Mouse (Mus musculus): ENCODE results near the gene Lat2. TPM values are rescaled to one million over a fixed set of nuclear protein-coding genes. Genes with fewer than 3 reads are reported as not detected.

The Lat2 gene
- polyA plus RNA-seq, 1 experiment, result 5.6 TPM

DNA sequence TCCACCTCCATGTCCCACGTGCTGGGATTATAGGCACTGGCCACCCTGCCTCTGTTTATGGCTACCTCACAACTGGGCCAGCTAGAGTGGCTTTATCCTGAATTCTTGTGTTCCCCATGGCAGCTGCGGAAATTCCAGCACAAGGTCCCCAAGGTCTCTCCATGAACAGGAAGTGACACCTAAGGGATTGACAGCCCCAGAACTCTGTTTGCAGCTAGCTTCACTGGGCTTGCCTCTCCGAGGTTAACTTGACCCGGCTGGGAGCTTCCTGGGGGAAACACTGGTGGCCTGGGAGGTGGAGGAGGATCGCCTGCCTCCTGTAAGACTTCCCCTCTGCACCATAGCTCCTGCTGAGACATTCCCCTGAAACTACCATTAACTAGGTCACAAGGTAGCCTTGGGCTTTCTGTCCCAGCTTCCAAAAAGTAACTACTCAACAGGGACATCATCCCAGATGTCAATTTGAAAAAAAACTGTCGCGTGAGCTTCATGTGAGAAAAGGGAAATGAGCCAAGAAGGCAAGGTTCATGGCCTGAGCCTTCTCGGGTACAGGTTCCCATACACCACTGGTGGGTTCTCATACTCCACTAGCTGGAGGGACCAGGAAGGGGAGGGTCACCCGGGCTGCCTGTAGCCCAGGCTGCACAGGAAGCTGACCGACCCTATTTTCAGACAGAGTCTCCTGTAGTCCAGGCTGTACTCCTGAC is 42.2 kb downstream of the Lat2 start:
- no peak for DNase-seq (ENCODE audit: extremely low spot score in 1 of 2, low spot score in 1 of 2)

DNA sequence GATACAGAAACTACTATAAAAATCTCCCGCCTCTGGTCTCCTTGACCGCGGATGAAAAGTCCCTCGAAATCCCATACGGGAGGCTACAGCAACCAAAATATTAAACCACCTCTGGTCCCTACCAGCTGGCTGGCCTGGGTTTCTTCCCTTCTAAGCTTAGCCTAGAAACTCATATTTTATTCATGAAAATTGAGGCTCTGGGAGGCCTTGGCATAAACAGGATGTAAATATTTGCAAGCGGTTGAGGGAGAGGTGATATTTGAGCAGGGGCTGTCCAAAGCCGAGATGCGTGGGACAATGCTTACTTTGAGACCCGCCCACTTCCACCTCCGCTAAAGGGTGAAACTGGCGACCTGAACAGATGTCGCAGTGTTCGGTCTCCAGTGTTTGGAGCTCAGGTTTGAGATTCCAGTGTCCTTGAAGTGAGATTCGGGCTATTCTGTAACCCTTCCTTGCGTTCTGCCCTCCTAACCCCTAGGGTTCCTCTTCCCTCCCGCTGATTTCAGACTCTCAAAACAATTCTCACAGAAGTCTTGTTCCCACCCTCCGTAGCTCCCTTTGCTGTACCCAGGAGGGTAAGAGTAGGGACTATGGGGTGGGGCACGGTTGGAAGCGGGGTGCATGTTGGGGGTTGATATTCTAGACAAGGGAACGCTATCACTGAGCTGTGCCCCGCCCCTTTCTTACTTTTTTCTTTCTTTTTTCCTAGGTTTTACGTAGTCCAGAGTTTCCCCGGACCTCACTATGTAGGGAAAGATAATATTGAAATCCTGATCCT is 42.9 kb downstream of the Lat2 start:
- DNase-seq (ENCODE audit: extremely low spot score in 1 of 2, low spot score in 1 of 2), result peak in 1 of 2 experiments; percentile 72

DNA sequence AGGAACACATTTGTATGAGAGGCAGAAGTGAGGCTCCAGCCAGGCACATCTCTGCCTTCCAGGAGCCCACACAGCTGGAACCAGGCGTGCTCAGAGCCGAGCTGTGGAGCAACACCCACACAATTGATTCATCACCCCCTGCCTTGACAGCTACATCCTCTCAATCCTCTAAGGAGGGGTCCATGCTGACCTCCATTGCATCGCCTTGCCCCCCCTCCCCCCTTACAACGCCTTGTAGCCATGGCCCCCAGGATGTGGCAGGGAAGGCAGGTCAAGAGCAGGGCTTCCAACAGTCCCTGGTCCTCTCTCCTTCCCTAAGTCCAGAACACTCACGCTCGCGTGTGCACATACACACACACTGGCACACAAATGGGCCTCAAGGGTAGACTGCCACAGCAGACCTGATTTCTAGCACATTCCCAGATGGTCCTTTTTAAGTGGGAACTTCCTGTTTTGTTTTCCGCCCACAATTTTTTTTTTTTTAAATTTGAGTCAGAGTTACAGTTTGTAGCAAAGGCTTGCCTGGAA is 45.8 kb downstream of the Lat2 start:
- peak in 1 of 2 experiments; percentile 63 for DNase-seq (ENCODE audit: extremely low spot score in 1 of 2, low spot score in 1 of 2)

DNA sequence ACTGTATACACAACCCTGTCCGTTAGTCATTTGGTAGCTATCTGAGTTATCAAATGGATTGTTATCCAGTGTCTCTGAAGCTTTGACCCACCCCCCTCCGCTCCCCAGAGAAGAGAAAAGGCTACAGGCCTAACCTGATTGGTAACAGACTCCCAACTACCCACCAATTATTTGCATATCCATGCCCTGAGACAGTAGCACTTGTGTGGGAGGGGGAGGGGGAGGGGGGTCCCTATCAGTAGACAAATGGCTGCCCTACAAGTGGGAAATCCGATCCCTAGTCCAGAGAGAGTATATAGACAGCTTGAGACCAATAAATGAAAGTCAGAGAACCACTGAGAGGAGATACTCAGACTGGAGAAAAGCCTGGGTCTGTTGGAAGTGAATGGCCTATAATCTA is 46.8 kb downstream of the Lat2 start:
- DNase-seq (ENCODE audit: extremely low spot score in 1 of 2, low spot score in 1 of 2), result no peak

DNA sequence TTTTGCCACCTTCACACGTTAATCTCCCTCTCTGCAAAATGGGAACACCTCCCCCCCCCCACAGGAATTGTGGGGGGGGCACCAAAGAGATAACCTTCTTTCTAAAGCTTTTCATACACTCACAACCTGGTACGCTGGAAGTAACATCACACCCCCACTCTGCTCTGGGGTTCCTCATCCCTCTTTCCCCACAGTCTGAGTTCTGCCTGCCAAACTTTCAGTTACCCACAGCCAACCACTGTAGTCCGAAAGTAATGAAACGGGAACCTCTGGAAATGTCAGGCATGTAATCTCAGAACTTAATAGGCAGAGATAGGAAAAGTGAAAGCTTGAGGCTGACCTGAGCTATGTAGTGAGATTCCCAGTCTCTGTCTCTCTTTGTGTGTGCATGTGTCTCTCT is 47.4 kb downstream of the Lat2 start:
- DNase-seq (ENCODE audit: extremely low spot score in 1 of 2, low spot score in 1 of 2), result no peak

DNA sequence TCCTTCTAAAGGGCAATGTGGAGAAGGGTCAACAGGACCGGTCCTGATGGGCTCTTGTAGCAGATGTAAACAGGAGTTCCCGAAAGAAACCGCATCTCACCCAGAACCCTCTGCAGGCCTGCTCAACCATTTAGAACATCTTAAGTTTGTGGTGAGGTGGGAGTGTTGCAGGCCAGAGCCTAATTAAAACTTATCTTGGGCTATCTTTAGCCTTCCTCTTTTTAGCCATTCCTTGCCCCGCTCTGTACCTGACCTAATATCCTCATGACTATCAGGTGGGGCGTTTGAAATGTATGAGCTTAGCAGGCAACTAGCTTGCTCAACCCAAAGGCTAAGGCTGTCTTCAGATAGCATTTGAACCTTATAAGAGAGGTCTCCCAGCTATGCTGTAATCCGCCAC is 49.1 kb downstream of the Lat2 start:
- DNase-seq (ENCODE audit: extremely low spot score in 1 of 2, low spot score in 1 of 2), result no peak

DNA sequence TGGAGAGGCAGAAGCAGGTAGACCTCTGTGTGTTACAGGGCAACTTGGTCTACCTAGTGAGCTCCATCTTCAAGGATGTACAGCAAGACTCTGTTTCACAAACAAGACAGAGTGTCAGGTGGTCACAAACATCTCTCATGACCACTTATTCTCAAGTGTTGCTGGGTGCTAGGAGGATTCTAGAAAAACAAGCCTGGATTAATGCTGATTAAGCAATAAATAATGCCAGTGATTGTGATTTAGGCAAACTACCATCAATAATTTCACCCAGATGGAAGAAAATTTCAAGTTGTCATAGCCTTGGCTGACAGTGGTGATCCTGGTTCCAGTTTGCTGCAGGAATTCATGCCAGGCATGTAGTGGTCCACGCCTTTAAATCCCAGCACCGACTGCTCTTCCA is 50.6 kb downstream of the Lat2 start:
- DNase-seq (ENCODE audit: extremely low spot score in 1 of 2, low spot score in 1 of 2), result no peak

DNA sequence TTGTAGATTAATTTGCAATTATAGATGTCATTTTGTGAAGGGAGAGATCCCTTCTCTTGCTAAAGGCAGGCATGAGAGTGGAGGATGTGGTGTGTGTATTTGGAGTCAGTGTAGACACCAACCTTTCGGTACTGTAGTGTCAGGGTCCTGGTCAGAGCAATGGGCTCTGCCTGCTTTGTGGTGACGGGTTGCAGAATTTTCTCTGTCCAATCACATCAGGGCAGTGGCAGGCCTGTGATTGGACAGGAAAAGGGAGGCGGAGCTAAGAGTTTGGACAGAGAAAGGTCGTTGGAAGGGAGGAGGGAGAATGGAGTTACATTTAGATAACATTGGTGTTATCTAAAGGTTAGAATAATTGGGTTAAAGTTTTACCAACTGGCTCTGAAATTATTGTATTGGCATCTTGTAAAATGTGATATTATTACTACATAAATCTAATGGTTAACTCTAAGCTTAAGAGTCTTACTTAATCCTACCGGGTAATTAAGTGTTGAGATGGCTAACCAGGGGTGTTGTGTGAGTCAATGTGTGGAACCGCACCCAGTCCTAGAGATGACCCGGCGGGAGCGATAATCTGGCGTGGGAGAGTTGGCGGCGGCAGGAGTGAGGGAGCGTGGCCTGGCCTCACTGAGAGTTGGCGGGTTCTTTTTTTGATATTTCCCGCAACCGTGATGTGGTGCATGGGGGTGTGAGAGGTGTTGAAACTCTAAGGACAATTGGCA is 54.2 kb downstream of the Lat2 start:
- DNase-seq (ENCODE audit: extremely low spot score in 1 of 2, low spot score in 1 of 2), result no peak

DNA sequence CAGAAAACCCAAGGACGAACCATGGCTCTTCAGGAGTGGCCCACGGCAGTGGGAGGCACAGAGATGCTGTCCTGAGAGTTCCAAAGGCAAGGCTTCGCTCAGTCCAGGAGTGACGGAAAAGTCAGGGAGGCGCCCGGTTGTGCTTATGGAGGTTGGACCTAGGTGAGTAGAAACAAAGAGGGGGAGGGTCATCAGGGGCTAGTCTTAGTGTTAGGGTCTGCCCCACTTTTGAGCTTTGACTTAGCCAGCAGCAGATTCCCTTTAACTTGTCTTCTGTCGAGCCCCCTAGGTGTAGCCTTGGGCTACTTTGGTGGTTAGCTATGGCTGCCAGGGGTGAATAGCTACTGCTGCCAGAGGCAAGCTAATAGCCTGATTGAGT is 54.8 kb downstream of the Lat2 start, which contains the start of gene Syna:
Syna (minus strand) TSS at position 101 of the 379 bp plus-strand sequence.
- no peak for DNase-seq (ENCODE audit: extremely low spot score in 1 of 2, low spot score in 1 of 2)

DNA sequence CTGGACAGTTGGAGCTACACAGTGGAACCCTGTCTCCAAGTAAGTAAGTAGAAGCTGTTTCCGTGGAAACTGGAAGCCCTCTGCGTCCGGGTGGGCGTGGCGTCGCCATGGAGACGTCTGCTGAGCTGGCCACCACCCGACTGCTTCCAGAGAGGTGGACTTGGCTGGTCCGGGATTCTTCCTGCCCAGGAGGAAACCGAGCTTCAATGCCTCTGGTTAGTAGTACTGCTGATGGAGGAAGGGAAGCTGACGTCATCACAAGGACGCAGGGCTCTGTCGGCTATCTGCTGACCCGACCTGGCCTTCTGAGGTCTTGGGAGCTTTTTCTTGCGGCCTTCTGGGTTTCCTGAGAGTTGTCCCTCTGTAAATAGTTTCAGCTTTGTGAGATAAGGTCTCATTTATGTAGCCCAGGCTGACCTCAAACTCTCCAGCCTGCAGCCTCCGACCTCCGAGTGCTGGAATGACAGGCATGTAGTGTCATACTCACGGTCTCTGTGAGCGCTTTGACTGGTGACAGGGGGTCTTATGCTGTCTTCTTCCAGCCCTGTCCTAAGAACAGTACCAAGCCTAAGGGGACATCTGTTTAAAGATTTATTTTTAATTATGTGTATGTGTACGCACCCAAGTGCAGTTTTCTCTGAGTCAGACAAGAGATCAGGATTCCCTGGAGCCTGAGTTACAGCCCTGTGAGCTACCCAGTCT is 59.2 kb downstream of the Lat2 start:
- peak in 1 of 2 experiments; percentile 87 for DNase-seq (ENCODE audit: extremely low spot score in 1 of 2, low spot score in 1 of 2)

DNA sequence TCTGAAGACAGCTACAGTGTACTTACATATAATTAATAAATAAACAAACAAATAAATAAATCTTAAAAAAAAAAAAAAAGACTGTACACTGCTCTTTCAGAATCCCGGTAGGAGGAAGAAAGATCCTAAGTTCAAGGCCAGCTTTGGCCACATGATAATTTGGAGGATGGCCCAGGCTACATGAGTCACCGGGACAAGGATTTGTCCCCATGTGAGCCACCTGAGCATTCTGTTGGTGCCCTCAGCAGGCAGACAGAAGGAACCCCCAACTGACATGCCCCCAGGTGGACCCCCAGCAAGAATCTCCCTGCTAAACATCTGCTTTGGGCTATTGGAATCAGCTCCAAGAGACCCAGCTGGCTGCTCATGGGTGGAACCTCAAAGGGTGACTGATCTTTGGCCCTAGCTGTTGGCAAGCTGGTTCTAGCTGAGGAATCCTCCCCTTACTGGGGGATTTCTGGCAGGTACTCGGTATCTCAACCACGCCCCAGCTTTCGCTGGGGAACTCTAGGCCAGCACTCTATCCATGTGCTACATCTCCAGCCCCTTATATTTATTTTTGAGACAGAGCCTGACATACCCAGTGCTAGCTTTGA is 60.8 kb downstream of the Lat2 start:
- DNase-seq (ENCODE audit: extremely low spot score in 1 of 2, low spot score in 1 of 2), result no peak

DNA sequence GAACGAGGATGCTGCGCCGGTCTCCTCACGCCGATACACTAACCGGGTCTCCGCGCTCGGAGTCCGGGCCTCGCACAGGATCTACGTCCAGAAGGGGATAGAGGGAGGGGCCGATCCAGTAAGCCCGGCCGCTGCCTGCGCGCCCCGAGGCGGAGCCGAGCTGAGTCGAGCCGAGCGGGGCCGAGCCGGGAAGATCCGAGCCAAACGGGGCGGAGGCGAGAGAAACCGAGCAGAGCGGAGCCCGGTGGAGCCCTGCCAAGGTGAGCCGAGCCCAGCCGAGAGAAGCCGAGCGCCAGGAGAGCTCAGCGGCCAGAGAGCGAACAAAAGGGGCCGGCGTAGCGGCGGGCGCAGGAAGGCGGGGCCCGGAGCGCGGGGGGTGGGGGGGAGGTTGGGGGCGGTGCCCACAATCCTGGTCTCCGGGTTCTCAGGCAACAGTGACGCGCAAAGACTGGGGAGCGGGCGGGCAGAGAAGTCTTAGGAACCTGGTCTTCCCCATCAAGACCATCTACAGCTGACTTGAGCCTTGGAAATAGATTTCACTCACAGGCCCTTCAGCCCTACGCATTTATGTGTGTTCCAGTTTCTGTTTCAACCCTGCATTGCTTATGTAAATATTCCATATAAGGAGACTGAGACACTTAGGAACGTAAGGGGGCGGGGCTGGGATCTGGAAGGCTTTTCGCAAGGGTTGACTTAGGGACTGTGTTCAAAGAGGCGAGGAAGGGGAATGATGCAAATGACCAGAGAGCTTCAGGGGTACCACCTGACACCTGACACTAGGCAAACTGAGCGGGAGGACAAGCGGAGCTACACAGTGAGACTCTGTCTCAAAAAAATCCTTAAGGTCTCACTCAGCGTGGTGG is 62.5 kb downstream of the Lat2 start, which contains the start of gene Clip2:
Clip2 (minus strand) TSS at position 325 of the 863 bp plus-strand sequence.
- DNase-seq (ENCODE audit: extremely low spot score in 1 of 2, low spot score in 1 of 2), result peak; percentile 95 to 99

DNA sequence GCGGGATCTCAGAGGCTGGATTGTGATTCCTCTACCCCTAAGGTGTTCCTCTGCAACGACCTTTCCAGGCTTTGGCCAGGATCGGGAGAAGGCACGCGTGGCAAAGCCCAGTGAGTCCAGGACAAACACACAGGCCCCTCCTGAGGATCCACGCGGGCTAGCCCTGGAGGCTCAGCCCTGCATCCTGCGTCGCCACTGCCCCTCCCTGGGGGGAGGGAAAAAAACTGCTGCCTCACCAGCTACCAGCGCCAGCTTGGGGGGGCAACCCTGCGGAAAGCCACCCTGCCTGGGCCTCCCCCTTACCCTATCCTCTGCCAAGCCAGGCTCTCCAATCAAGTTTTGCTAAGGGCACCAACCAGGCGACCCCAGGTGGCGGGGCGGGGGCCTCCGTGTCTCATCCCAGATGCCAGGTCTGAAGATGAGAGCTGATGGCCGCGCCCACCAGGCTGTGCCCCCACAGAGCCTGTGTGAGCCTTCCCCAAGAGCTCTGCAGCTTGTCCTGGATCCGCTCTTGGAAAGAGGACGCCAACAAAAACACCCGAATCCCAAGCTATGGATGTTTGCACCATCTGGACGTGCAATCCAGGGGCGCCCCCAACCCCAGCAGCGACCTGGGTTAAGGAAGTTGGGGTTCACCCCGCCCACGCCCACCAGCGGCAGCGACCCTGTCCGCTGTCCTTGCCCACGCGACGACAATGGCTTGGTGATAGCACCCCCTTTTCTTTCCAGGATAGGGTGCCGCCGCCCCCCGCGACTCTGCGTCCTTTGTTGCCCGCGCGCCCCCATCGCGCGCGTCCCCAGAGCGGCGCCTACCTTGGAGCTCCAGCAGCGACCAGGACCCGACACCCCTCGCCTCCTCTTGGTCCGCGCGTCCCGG is 63.4 kb downstream of the Lat2 start:
- peak in 1 of 2 experiments; percentile 64 for DNase-seq (ENCODE audit: extremely low spot score in 1 of 2, low spot score in 1 of 2)

DNA sequence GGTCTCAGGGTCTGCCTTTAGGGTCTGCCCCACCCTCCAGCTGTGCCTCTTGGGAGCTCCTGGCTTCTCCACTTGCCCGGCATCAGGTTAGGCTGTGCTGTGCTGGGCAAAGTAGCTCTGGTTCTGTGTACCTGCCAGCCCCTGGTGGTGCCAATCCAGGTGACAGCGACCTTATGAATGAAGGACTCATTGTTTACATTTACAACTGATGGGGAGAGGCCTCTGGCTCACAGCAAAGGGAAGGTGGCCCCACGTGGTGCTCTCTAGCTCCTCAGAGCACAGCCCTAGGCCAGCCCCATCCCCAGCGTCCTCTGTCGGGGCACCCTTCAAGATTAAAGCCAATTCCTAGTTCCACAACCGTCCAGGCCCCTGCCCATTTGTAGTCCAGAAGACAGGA is 64.0 kb downstream of the Lat2 start:
- DNase-seq (ENCODE audit: extremely low spot score in 1 of 2, low spot score in 1 of 2), result no peak

Data from frontal cortex, adult 2 months (tissue).